Comparison of ENCODE assay signal across 9 mouse cellular contexts in the genomic region with DNA sequence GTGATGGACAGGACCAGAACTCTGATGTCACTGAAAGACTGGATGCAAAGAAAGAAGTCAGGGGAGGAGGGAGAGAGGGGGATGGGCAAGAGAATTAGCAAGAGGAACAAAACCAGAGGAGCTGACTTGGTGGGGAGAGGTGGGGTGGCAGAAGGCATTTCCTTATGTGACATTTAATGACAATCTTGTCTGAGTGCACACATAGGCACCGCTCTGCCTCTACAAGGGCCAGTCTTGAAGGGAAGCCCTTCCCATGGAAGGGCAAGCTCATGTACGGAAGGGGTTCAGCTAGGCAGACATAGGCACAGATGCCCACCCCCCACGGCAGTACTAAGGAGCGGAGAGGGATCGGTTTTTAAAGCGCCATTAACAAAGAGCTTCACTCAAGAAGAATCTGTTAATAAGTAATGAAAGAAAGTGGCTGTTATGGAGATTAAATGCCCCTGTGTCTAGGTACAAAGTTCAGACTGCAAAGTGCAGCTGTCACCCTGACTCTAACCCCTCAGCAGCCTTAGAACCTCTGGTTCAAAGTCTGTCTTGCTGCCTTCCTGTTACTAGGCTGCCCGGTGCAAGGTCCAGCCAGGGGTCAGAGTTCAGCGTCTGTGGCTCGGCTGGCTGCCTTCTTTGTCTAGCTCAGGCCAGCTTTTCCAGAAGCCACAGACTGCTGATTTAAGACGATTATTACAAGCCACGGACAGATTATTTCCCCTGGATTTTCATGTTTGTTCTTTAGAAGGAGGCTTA.
DNase-seq lines count a peak whose midpoint lies in the region; ATAC-seq lines count a peak whose summit lies in the region.
"Had no signal": no experiment of that assay in that cellular context is flagged by ENCODE, and none has a peak within 500 bp of the region (broad histone marks: within the 10 kb centered on the region; RNA-seq: fewer than 3 reads in every experiment).

No protein-coding gene starts in this region.

- H3K4me1 ChIP-seq in hindbrain, embryonic 12.5 days = peaks cover 9% of the 10 kb centered on the region
- H3K4me1 ChIP-seq in limb, embryonic 12.5 days (replicated peaks) = peaks cover 14% of the 10 kb centered on the region

- H3K27me3 ChIP-seq in hindbrain, embryonic 12.5 days = no peaks in the 10 kb centered on the region
- peaks cover 5% of the 10 kb centered on the region for H3K27me3 ChIP-seq in limb, embryonic 12.5 days
- H3K27me3 ChIP-seq: heart, embryonic 13.5 days had no signal

- H3K9me3 ChIP-seq in hindbrain, embryonic 12.5 days (replicated peaks) = 0 out of 2 replicates have a peak, but pooled peaks cover 4% of the 10 kb centered on the region
- H3K9me3 ChIP-seq in limb, embryonic 12.5 days = peaks cover 6% of the 10 kb centered on the region; the same call in 1 of the 2 replicates
- H3K9me3 ChIP-seq: heart, embryonic 13.5 days had no signal

- no peak overlapping the region for H3K4me3 ChIP-seq in hindbrain, embryonic 12.5 days
- H3K4me3 ChIP-seq in limb, embryonic 12.5 days (replicated peaks) = no peak overlapping the region
- H3K4me3 ChIP-seq: heart, embryonic 13.5 days had no signal

- WGBS in hindbrain, embryonic 12.5 days = 9% methylated on average over 11 of the region's 11 CpGs
- 13% methylated on average over 11 of the region's 11 CpGs for WGBS in limb, embryonic 12.5 days

- no peak overlapping the region for H3K9ac ChIP-seq in hindbrain, embryonic 12.5 days
- H3K9ac ChIP-seq in limb, embryonic 12.5 days (replicated peaks) = no peak overlapping the region
- H3K9ac ChIP-seq: heart, embryonic 13.5 days had no signal

- H3K36me3 ChIP-seq in hindbrain, embryonic 12.5 days = no peaks in the 10 kb centered on the region
- H3K36me3 ChIP-seq in limb, embryonic 12.5 days = no peaks in the 10 kb centered on the region
- H3K36me3 ChIP-seq: heart, embryonic 13.5 days had no signal

- H3K4me2 ChIP-seq in hindbrain, embryonic 12.5 days (replicated peaks) = no peak overlapping the region
- peak overlapping the region; percentile 7; the same call in 1 of the 2 replicates for H3K4me2 ChIP-seq in limb, embryonic 12.5 days
- H3K4me2 ChIP-seq: heart, embryonic 13.5 days had no signal

- DNase-seq in testis, postnatal 10 days (ENCODE audit: low spot score) = peak; percentile 41
- DNase-seq in testis, postnatal 14 days (ENCODE audit: low spot score) = no peak
- DNase-seq in retina, postnatal 1 day = peak; percentile 81
- DNase-seq in spleen, postnatal 14 days (ENCODE audit: low spot score in 2 of 2) = no peak

- peak; percentile 69 for ATAC-seq in hindbrain, embryonic 12.5 days (ENCODE audit: low FRiP score)
- ATAC-seq in limb, embryonic 12.5 days (ENCODE audit: insufficient number of reproducible peaks, insufficient read depth, low FRiP score, low TSS enrichment, low read depth) = 0 out of 2 replicates have a peak, but pooled peaks have one; percentile 66
- ATAC-seq in cerebellum, adult (ENCODE audit: insufficient number of reproducible peaks, low FRiP score, low TSS enrichment) = no peak
- no peak for ATAC-seq in megakaryocyte progenitor cell, adult 5-6 weeks (replicated peaks; ENCODE audit: poor library complexity)

- H3K27ac ChIP-seq in hindbrain, embryonic 12.5 days = no peak overlapping the region
- H3K27ac ChIP-seq in limb, embryonic 12.5 days = no peak overlapping the region
- H3K27ac ChIP-seq: heart, embryonic 13.5 days had no signal

Comparison
In these comparisons a context has a peak if more than half of its experiments do, and no peak if none do; other contexts are left out.
1. DNase-seq: peak in testis, postnatal 10 days (single experiment) and retina, postnatal 1 day (single experiment); none in testis, postnatal 14 days (single experiment) and spleen, postnatal 14 days (0 of 2).
2. ATAC-seq: peak in hindbrain, embryonic 12.5 days (single experiment) and limb, embryonic 12.5 days (single experiment); none in cerebellum, adult (single experiment) and megakaryocyte progenitor cell, adult 5-6 weeks (single experiment).